Mouse (Mus musculus) neural tube, embryonic 11.5 days (tissue): Measurements from ENCODE around the gene Gchfr. TPM values are rescaled to one million over a fixed set of nuclear protein-coding genes. Genes with fewer than 3 reads are reported as not detected.

Source experiments
- polyA plus RNA-seq: library from polyadenylated mRNA; unstranded; fragments of >200 nt; fragmentation: Nextera tagmentation; extraction: Ambion mirVana; gene quantifications from 2 replicates; pipeline ENCODE4 v1.2.1, GENCODE M21; 2014

Gene Gchfr
- polyA plus RNA-seq, 1 experiment from 2014 or later: 3.2 TPM

Other genes with a start within 250 kb of the Gchfr start
- gene Chst14, start 241.3 kb upstream of the Gchfr start, polyA plus RNA-seq: 23.4 and 26.0 TPM in 2 replicates
- 22.2 and 27.7 TPM in 2 replicates for gene Ccdc32, start 138.4 kb upstream of the Gchfr start, polyA plus RNA-seq
- gene Rpusd2, start 133.0 kb upstream of the Gchfr start, polyA plus RNA-seq: 5.7 and 7.0 TPM in 2 replicates
- 33.2 and 36.0 TPM in 2 replicates for gene Knl1, start 120.7 kb upstream of the Gchfr start, polyA plus RNA-seq
- gene Rad51, start 55.0 kb upstream of the Gchfr start, polyA plus RNA-seq: 56.9 and 61.4 TPM in 2 replicates
- 41.3 and 49.9 TPM in 2 replicates for gene Rmdn3, start 10.7 kb upstream of the Gchfr start, polyA plus RNA-seq
- 0.17 and 0.20 TPM in 2 replicates for gene Gm14137, start 6.7 kb downstream of the Gchfr start, polyA plus RNA-seq
- gene Zfyve19, start 40.8 kb downstream of the Gchfr start, polyA plus RNA-seq: 43.0 and 52.5 TPM in 2 replicates
- gene Dnajc17, start 41.0 kb downstream of the Gchfr start, polyA plus RNA-seq: 19.4 and 20.3 TPM in 2 replicates
- gene Ppp1r14d, start 62.1 kb downstream of the Gchfr start, polyA plus RNA-seq: not detected in 2 replicates
- gene Spint1, start 69.6 kb downstream of the Gchfr start, polyA plus RNA-seq: 2.7 and 2.8 TPM in 2 replicates
- 2.3 and 2.4 TPM in 2 replicates for gene Rhov, start 103.5 kb downstream of the Gchfr start, polyA plus RNA-seq
- 17.4 and 17.8 TPM in 2 replicates for gene Vps18, start 121.0 kb downstream of the Gchfr start, polyA plus RNA-seq
- gene Dll4, start 158.0 kb downstream of the Gchfr start, polyA plus RNA-seq: 3.1 and 3.8 TPM in 2 replicates
- 0.95 and 1.3 TPM in 2 replicates for gene Chac1, start 183.5 kb downstream of the Gchfr start, polyA plus RNA-seq